8 mouse cellular contexts compared by ENCODE assay signal in genomic region chr2:118747301-118747960, GRCm38 (mm10). TPM values are rescaled to one million over a fixed set of nuclear protein-coding genes. Genes with fewer than 3 reads are reported as not detected.
DNase-seq lines count a peak whose midpoint lies in the region; ATAC-seq lines count a peak whose summit lies in the region.

No protein-coding gene starts in this region.

- H3K27ac ChIP-seq in hindbrain, embryonic 10.5 days = no peak overlapping the region
- H3K27ac ChIP-seq in liver, embryonic 12.5 days = 0 out of 2 replicates have a peak overlapping the region, but pooled peaks have one; percentile 37
- H3K27ac ChIP-seq in neural tube, embryonic 15.5 days (replicated peaks) = no peak overlapping the region; the same call in 1 of the 2 replicates

- no peak for ATAC-seq in liver, embryonic 12.5 days
- no peak for ATAC-seq in neural tube, embryonic 15.5 days (ENCODE audit: low FRiP score)

- H3K27me3 ChIP-seq in hindbrain, embryonic 10.5 days (ENCODE audit: insufficient read depth, poor library complexity, severe bottlenecking) = peaks cover 50% of the 10 kb centered on the region
- H3K27me3 ChIP-seq in liver, embryonic 12.5 days (replicated peaks) = peaks cover 22% of the 10 kb centered on the region
- H3K27me3 ChIP-seq in neural tube, embryonic 15.5 days (replicated peaks) = peaks cover 12% of the 10 kb centered on the region; the same call in 1 of the 2 replicates

- peak overlapping the region; percentile 95 for H3K4me3 ChIP-seq in hindbrain, embryonic 10.5 days
- H3K4me3 ChIP-seq in liver, embryonic 12.5 days = peak overlapping the region; percentile 94
- H3K4me3 ChIP-seq in neural tube, embryonic 15.5 days (replicated peaks) = peak overlapping the region; percentile 62

- WGBS in hindbrain, embryonic 10.5 days = 48% methylated on average over 10 of the region's 10 CpGs
- WGBS in liver, embryonic 12.5 days (ENCODE audit: insufficient replicate concordance) = 35% methylated on average over 10 of the region's 10 CpGs
- 34% methylated on average over 10 of the region's 10 CpGs for WGBS in neural tube, embryonic 15.5 days

- DNase-seq in right cerebral cortex, postnatal 4 days = peak; percentile 47
- no peak for DNase-seq in right cerebral cortex, adult 2 months (ENCODE audit: low spot score in 2 of 2)
- DNase-seq in cerebellum, postnatal 14 days = peak; percentile 65 to 72
- no peak for DNase-seq in hindbrain, embryonic 10.5 days (ENCODE audit: low spot score)
- no peak for DNase-seq in frontal cortex, postnatal 25 days (ENCODE audit: low spot score in 2 of 2)
- DNase-seq in right cerebral cortex, adult 18-20 months = no peak

- peak overlapping the region; percentile 96 for H3K9ac ChIP-seq in liver, embryonic 12.5 days
- H3K9ac ChIP-seq in neural tube, embryonic 15.5 days (replicated peaks) = peak overlapping the region; percentile 71

- peaks cover 64% of the 10 kb centered on the region for H3K4me1 ChIP-seq in hindbrain, embryonic 10.5 days (replicated peaks)
- H3K4me1 ChIP-seq in liver, embryonic 12.5 days = peaks cover 83% of the 10 kb centered on the region
- peaks cover 65% of the 10 kb centered on the region for H3K4me1 ChIP-seq in neural tube, embryonic 15.5 days

- peak overlapping the region; percentile 100 for H3K4me2 ChIP-seq in liver, embryonic 12.5 days
- peak overlapping the region; percentile 89 for H3K4me2 ChIP-seq in neural tube, embryonic 15.5 days

- peaks cover 25% of the 10 kb centered on the region; the same call in 1 of the 2 replicates for H3K36me3 ChIP-seq in hindbrain, embryonic 10.5 days
- peaks cover 33% of the 10 kb centered on the region for H3K36me3 ChIP-seq in liver, embryonic 12.5 days
- H3K36me3 ChIP-seq in neural tube, embryonic 15.5 days = no peaks in the 10 kb centered on the region; the same call in 1 of the 2 replicates

- no peaks in the 10 kb centered on the region for H3K9me3 ChIP-seq in hindbrain, embryonic 10.5 days
- no peaks in the 10 kb centered on the region for H3K9me3 ChIP-seq in liver, embryonic 12.5 days (replicated peaks)
- no peaks in the 10 kb centered on the region for H3K9me3 ChIP-seq in neural tube, embryonic 15.5 days (replicated peaks)

RNA-seq across cellular contexts. Expression of gene Inafm2, which starts 1.9 kb away (rescaled TPM):
- polyA plus RNA-seq in hindbrain, embryonic 10.5 days (2016; fragmentation: Nextera tagmentation; extraction: Ambion mirVana) = 22.1 and 22.9 TPM in 2 replicates
- 23.1 TPM in 2 replicates for polyA plus RNA-seq in liver, embryonic 12.5 days (2016; fragmentation: Nextera tagmentation; extraction: Ambion mirVana)
- 22.0 and 23.5 TPM in 2 replicates for polyA plus RNA-seq in neural tube, embryonic 15.5 days (2015; fragmentation: Nextera tagmentation; extraction: Ambion mirVana)

RNA-seq across cellular contexts. Expression of gene Ccdc9b, which starts 15.0 kb away (rescaled TPM):
- polyA plus RNA-seq in hindbrain, embryonic 10.5 days (2016; fragmentation: Nextera tagmentation; extraction: Ambion mirVana) = 0.50 and 0.55 TPM in 2 replicates
- 0.36 and 0.39 TPM in 2 replicates for polyA plus RNA-seq in liver, embryonic 12.5 days (2016; fragmentation: Nextera tagmentation; extraction: Ambion mirVana)
- polyA plus RNA-seq in neural tube, embryonic 15.5 days (2015; fragmentation: Nextera tagmentation; extraction: Ambion mirVana) = 0.97 and 1.2 TPM in 2 replicates

RNA-seq across cellular contexts. Expression of gene Plcb2, which starts 19.2 kb away (rescaled TPM):
- 0.31 and 0.43 TPM in 2 replicates for polyA plus RNA-seq in hindbrain, embryonic 10.5 days (2016; fragmentation: Nextera tagmentation; extraction: Ambion mirVana)
- polyA plus RNA-seq in liver, embryonic 12.5 days (2016; fragmentation: Nextera tagmentation; extraction: Ambion mirVana) = 2.5 and 2.6 TPM in 2 replicates
- polyA plus RNA-seq in neural tube, embryonic 15.5 days (2015; fragmentation: Nextera tagmentation; extraction: Ambion mirVana) = 1.0 and 2.2 TPM in 2 replicates

RNA-seq across cellular contexts. Expression of gene Phgr1, which starts 25.1 kb away (rescaled TPM):
- not detected in 2 replicates for polyA plus RNA-seq in hindbrain, embryonic 10.5 days (2016; fragmentation: Nextera tagmentation; extraction: Ambion mirVana)
- polyA plus RNA-seq in liver, embryonic 12.5 days (2016; fragmentation: Nextera tagmentation; extraction: Ambion mirVana) = not detected in 2 replicates
- 1.2 TPM in 1 of 2 replicates, not detected in the other for polyA plus RNA-seq in neural tube, embryonic 15.5 days (2015; fragmentation: Nextera tagmentation; extraction: Ambion mirVana)

RNA-seq across cellular contexts. Expression of gene Disp2, which starts 32.1 kb away (rescaled TPM):
- polyA plus RNA-seq in hindbrain, embryonic 10.5 days (2016; fragmentation: Nextera tagmentation; extraction: Ambion mirVana) = 3.6 and 8.9 TPM in 2 replicates
- polyA plus RNA-seq in liver, embryonic 12.5 days (2016; fragmentation: Nextera tagmentation; extraction: Ambion mirVana) = 0.35 and 0.37 TPM in 2 replicates
- 65.4 and 75.6 TPM in 2 replicates for polyA plus RNA-seq in neural tube, embryonic 15.5 days (2015; fragmentation: Nextera tagmentation; extraction: Ambion mirVana)

Comparison
In these comparisons a context has a peak if more than half of its experiments do, and no peak if none do; other contexts are left out.
1. DNase-seq: peak in right cerebral cortex, postnatal 4 days (single experiment) and cerebellum, postnatal 14 days (2 of 2); none in right cerebral cortex, adult 2 months (0 of 2), hindbrain, embryonic 10.5 days (single experiment), frontal cortex, postnatal 25 days (0 of 2) and right cerebral cortex, adult 18-20 months (single experiment).
2. Peak in every context shown above with its lines, with median percentiles within 50 percentile points of each other: H3K4me3 ChIP-seq.